Mouse (Mus musculus) midbrain, embryonic 15.5 days (tissue): ENCODE data around the gene Gm28035. TPM values are rescaled to one million over a fixed set of nuclear protein-coding genes. Genes with fewer than 3 reads are reported as not detected.

Source experiments
- ATAC-seq: fragments of 200-750 bp; cut with Nextera tagmentation; replicated peaks from 2 replicates; pipeline ENCODE4 v1.8.0; 2017; ENCODE audit warnings: moderate TSS enrichment
- H3K27ac ChIP-seq: fragments of 300-500 bp; sonication (generic); 2 replicates; pipeline ENCODE4 v1.5.1; 2015; ENCODE audit warnings: mild to moderate bottlenecking, inconsistent platforms
- H3K27me3 ChIP-seq: fragments of 300-500 bp; sonication (generic); replicated peaks from 2 replicates; pipeline ENCODE4 v1.6.1; 2015; ENCODE audit warnings: inconsistent platforms
- H3K36me3 ChIP-seq: fragments of 300-500 bp; sonication (generic); replicated peaks from 2 replicates; pipeline ENCODE4 v1.6.1; 2015; ENCODE audit warnings: inconsistent platforms
- H3K4me1 ChIP-seq: fragments of 300-500 bp; sonication (generic); 2 replicates; pipeline ENCODE4 v1.6.1; 2015; ENCODE audit warnings: inconsistent platforms
- H3K4me2 ChIP-seq: fragments of 300-500 bp; sonication (generic); 2 replicates; pipeline ENCODE4 v1.6.1; 2015; ENCODE audit warnings: inconsistent platforms, mild to moderate bottlenecking, moderate library complexity
- H3K4me3 ChIP-seq: fragments of 300-500 bp; sonication (generic); 2 replicates; pipeline ENCODE4 v1.5.1; 2015; ENCODE audit warnings: mild to moderate bottlenecking, inconsistent platforms
- H3K9ac ChIP-seq: fragments of 300-500 bp; sonication (generic); 2 replicates; pipeline ENCODE4 v1.6.1; 2015; ENCODE audit warnings: mild to moderate bottlenecking, inconsistent platforms
- H3K9me3 ChIP-seq: fragments of 300-500 bp; sonication (generic); 2 replicates; pipeline ENCODE4 v1.6.1; 2016; ENCODE audit warnings: inconsistent platforms
- WGBS: fragments of 180-500 bp; shearing (Covaris S2); methylation state at CpG from one replicate; pipeline ENCODE4 v1.1.7; 2015; ENCODE audit warnings: mixed read lengths; 5-methylcytosine and 5-hydroxymethylcytosine counted together
- polyA plus RNA-seq: library from polyadenylated mRNA; unstranded; fragments of >200 nt; fragmentation: Nextera tagmentation; extraction: Ambion mirVana; gene quantifications from 2 replicates; pipeline ENCODE4 v1.2.1, GENCODE M21; 2015

Gene Gm28035
- polyA plus RNA-seq, 1 experiment from 2014 or later, result 0.31 TPM

GRCm38 (mm10) chr2:30299966-30300365 lies 59.6 kb downstream of the Gm28035 start:
- 91% methylated on average over 5 of the region's 5 CpGs for WGBS
- no peak overlapping the region for H3K27ac ChIP-seq
- H3K9ac ChIP-seq, result no peak overlapping the region
- H3K36me3 ChIP-seq, result peaks cover 56% of the 10 kb centered on the region
- H3K4me3 ChIP-seq, result no peak overlapping the region
- H3K9me3 ChIP-seq, result no peaks in the 10 kb centered on the region
- no peaks in the 10 kb centered on the region for H3K27me3 ChIP-seq
- H3K4me1 ChIP-seq, result no peaks in the 10 kb centered on the region
- ATAC-seq, result no peak
- H3K4me2 ChIP-seq, result no peak overlapping the region

DNA sequence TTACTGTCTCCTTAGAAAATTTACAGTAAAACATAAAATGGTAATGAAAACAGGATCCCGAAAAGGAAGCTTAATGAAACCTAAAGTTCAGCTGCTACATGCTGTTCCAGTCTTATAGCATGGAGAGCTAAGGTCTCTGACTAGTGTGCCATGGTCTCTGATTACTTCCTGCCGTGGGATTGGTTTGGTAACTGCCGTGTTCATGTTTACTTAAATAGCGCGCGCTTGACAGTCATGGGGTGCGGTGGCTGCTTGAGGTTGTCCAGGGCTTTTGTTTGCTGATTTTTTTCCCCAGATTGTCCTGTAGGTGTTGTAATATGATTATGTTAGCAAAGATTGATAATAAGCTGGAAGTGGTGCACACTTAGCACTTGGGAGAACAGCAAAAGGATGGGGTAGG lies 65.7 kb downstream of the Gm28035 start:
- no peak for ATAC-seq
- Histone ChIP-seq H3K4me3 (no peak overlapping the region), H3K27me3 (no peaks in the 10 kb centered on the region), H3K9ac (no peak overlapping the region), H3K4me1 (no peaks in the 10 kb centered on the region), H3K4me2 (no peak overlapping the region), H3K36me3 (peaks cover 71% of the 10 kb centered on the region), H3K9me3 (no peaks in the 10 kb centered on the region), H3K27ac (no peak overlapping the region)
- 96% methylated on average over 7 of the region's 7 CpGs for WGBS

DNA sequence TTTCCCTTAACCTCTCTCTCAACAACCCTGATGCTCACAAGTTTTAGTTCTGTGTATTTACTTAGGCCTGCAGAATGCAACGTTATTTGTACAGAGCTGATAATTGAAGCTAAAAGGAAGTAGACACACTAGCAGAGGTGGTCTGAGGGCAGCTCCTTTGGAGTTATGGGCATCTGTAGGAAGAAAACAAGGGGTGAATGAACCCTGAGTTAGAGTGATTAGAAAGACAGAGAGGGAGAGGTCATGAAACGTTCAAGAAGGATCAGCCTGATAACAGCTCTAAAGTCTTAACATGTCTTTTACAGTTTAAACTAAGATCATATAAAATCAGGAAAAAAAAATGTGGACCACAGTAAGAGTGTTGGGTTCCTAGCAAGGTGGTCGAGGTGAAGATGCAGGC lies 69.0 kb downstream of the Gm28035 start:
- no peak overlapping the region for H3K9ac ChIP-seq
- no peaks in the 10 kb centered on the region for H3K9me3 ChIP-seq
- WGBS, result 95% methylated on average over 3 of the region's 3 CpGs
- no peaks in the 10 kb centered on the region for H3K27me3 ChIP-seq
- H3K4me3 ChIP-seq, result no peak overlapping the region
- H3K36me3 ChIP-seq, result peaks cover 74% of the 10 kb centered on the region
- no peak for ATAC-seq
- H3K4me1 ChIP-seq, result no peaks in the 10 kb centered on the region
- H3K27ac ChIP-seq, result no peak overlapping the region
- no peak overlapping the region for H3K4me2 ChIP-seq

- H3K9me3 ChIP-seq, result no peaks in the 10 kb centered on the region
- H3K4me1 ChIP-seq, result no peaks in the 10 kb centered on the region
- peaks cover 76% of the 10 kb centered on the region for H3K36me3 ChIP-seq
- H3K4me3 ChIP-seq, result no peak overlapping the region
- 93% methylated on average over 2 of the region's 2 CpGs for WGBS
- H3K27me3 ChIP-seq, result no peaks in the 10 kb centered on the region
- H3K27ac ChIP-seq, result no peak overlapping the region
- no peak for ATAC-seq
- no peak overlapping the region for H3K9ac ChIP-seq
- H3K4me2 ChIP-seq, result no peak overlapping the region
Measured at GRCm38 (mm10) chr2:30311481-30311880, 71.1 kb downstream of the Gm28035 start.

DNA sequence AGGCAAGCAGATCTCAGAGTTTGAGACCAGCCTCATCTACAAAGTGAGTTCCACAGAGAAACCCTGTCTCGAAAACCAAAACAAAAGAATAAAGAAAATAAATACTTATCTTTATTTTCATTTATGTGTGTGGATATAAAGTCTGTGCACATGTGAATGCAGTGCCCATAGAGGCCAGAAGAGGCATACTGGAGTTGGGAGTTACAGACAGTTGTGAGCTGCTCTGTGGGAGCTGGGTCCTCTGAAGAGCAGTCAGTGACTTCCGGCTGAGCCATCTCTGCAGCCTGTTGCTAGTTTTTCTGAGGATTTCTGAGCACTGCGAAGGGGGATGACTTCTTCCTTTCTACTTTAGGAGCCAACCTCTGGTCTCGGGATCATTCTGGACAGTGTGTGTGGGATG lies 75.8 kb downstream of the Gm28035 start:
- no peak overlapping the region for H3K4me3 ChIP-seq
- no peaks in the 10 kb centered on the region for H3K4me1 ChIP-seq
- 94% methylated on average over 4 of the region's 4 CpGs for WGBS
- H3K27ac ChIP-seq, result no peak overlapping the region
- no peaks in the 10 kb centered on the region for H3K9me3 ChIP-seq
- H3K36me3 ChIP-seq, result peaks cover 65% of the 10 kb centered on the region
- H3K9ac ChIP-seq, result no peak overlapping the region
- H3K4me2 ChIP-seq, result no peak overlapping the region
- no peak for ATAC-seq
- H3K27me3 ChIP-seq, result no peaks in the 10 kb centered on the region

DNA sequence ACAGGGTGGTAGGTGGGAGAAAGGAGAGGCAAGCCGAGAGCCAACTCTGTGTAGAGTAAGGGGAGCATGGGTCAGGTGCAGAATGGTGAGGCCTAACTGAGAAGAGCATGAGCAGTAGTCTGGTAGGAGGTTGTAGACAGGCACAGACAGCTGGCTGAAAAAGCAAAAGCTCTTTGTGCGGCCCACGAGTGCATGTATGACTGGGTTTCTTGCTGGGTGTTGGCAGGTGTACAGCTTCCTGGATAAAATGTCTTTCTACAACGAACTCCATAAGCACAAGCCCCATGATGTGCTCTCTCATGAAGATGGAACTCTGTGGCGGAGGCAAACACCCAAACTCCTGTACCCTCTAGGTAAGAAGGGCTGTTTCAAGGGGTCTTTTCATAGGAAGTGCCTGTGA lies 76.6 kb downstream of the Gm28035 start:
- Histone ChIP-seq H3K4me1 (no peaks in the 10 kb centered on the region), H3K36me3 (peaks cover 64% of the 10 kb centered on the region), H3K27ac (no peak overlapping the region), H3K4me3 (no peak overlapping the region), H3K9me3 (no peaks in the 10 kb centered on the region), H3K27me3 (no peaks in the 10 kb centered on the region), H3K9ac (no peak overlapping the region), H3K4me2 (no peak overlapping the region)
- over 99% methylated on average over 5 of the region's 5 CpGs for whole genome bisulfite sequencing
- ATAC-seq, result no peak

- Histone ChIP-seq H3K9ac (no peak overlapping the region), H3K27me3 (no peaks in the 10 kb centered on the region), H3K9me3 (no peaks in the 10 kb centered on the region), H3K4me1 (no peaks in the 10 kb centered on the region), H3K4me3 (no peak overlapping the region), H3K36me3 (peaks cover 71% of the 10 kb centered on the region), H3K4me2 (no peak overlapping the region), H3K27ac (no peak overlapping the region)
- ATAC-seq, result no peak
- whole genome bisulfite sequencing, result 90% methylated on average over 4 of the region's 4 CpGs
Measured at GRCm38 (mm10) chr2:30319260-30319659, 78.9 kb downstream of the Gm28035 start.

GRCm38 (mm10) chr2:30323111-30323510 lies 82.7 kb downstream of the Gm28035 start:
- Histone ChIP-seq H3K9me3 (no peaks in the 10 kb centered on the region), H3K4me1 (no peaks in the 10 kb centered on the region), H3K4me2 (no peak overlapping the region), H3K4me3 (no peak overlapping the region), H3K36me3 (peaks cover 69% of the 10 kb centered on the region), H3K9ac (no peak overlapping the region), H3K27ac (no peak overlapping the region), H3K27me3 (no peaks in the 10 kb centered on the region)
- no peak for ATAC-seq
- WGBS, result 85% methylated on average over 7 of the region's 7 CpGs

- no peak for ATAC-seq
- 96% methylated on average over 5 of the region's 5 CpGs for WGBS
- Histone ChIP-seq H3K4me1 (no peaks in the 10 kb centered on the region), H3K9ac (no peak overlapping the region), H3K27ac (no peak overlapping the region), H3K4me3 (no peak overlapping the region), H3K36me3 (peaks cover 79% of the 10 kb centered on the region), H3K9me3 (no peaks in the 10 kb centered on the region), H3K4me2 (no peak overlapping the region), H3K27me3 (no peaks in the 10 kb centered on the region)
Measured at GRCm38 (mm10) chr2:30325296-30325695, 84.9 kb downstream of the Gm28035 start.

DNA sequence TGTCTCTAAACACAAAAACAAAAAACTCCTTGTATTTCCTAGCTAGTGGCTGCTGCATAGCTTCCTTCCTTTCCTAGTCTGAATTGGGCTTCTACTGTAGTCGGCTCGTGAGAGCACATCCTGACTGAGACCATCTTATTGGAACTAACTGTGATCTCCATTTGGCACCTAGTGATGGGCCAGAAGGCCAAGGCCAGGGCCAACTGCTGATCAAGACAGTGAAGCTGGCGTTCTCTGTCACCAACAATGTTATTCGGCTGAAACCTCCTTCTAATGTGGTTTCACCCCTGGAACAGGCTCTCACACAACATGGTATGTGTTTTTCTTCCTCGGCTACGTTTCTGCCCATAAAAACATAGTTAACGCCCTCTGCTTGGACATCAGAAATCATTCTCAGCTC lies 86.9 kb downstream of the Gm28035 start:
- H3K27me3 ChIP-seq, result no peaks in the 10 kb centered on the region
- WGBS, result 94% methylated on average over 7 of the region's 7 CpGs
- H3K9ac ChIP-seq, result no peak overlapping the region
- no peak overlapping the region for H3K4me3 ChIP-seq
- no peaks in the 10 kb centered on the region for H3K4me1 ChIP-seq
- ATAC-seq, result no peak
- H3K27ac ChIP-seq, result no peak overlapping the region
- no peaks in the 10 kb centered on the region for H3K9me3 ChIP-seq
- H3K36me3 ChIP-seq, result peaks cover 90% of the 10 kb centered on the region
- no peak overlapping the region for H3K4me2 ChIP-seq

- WGBS, result 95% methylated on average over 3 of the region's 3 CpGs
- Histone ChIP-seq H3K27me3 (no peaks in the 10 kb centered on the region), H3K4me3 (no peak overlapping the region), H3K9me3 (no peaks in the 10 kb centered on the region), H3K27ac (no peak overlapping the region), H3K4me2 (no peak overlapping the region), H3K4me1 (no peaks in the 10 kb centered on the region), H3K9ac (no peak overlapping the region), H3K36me3 (peaks cover 89% of the 10 kb centered on the region)
- no peak for ATAC-seq
Measured at GRCm38 (mm10) chr2:30328791-30329190, 88.4 kb downstream of the Gm28035 start.
